Mouse (Mus musculus): Measurements from ENCODE around the gene Accs. TPM values are rescaled to one million over a fixed set of nuclear protein-coding genes. Genes with fewer than 3 reads are reported as not detected.

The Accs gene
- polyA plus RNA-seq, 1 experiment from 2014 or later, result 5.1 TPM

DNA sequence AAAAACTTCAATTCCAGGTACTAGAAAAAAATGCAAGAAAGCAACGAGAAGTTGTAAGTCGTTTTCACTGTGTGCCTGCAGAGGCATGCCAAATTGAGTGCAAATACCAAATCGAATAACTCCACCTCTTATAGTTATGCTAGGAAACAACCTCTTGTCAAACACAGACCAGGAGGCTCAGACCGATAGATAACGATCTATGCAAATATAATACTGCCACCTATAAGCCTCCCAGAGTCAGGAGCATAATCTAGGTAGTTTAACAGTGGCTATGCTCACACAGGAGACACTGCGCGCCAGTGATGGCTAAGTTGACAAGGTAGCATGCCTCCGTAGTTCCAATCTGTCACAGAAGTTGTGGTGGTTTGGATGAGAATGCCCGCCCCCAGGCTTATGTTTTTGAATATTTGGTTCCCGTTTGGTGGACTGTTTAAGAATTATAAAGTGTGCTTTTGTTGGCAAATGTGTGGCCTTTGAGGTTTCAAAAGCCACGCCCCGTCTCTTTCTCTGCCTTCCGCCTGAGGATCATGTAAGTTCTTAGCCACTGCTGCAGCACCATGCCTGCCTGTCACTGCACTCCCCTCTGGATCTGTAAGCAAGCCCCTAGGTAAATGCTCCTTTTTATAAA is 688 bp upstream of the Accs start:
- 53% methylated on average over 13 of the region's 13 CpGs for WGBS
- Histone ChIP-seq H3K27ac (replicated peaks) (no peak overlapping the region), H3K9me3 (no peaks in the 10 kb centered on the region), H3K27me3 (no peaks in the 10 kb centered on the region), H3K4me2 (peak overlapping the region; percentile 59), H3K4me3 (peak overlapping the region; percentile 51), H3K36me3 (0 out of 2 replicates have a peak, but pooled peaks cover 6% of the 10 kb centered on the region), H3K9ac (no peak overlapping the region), H3K4me1 (replicated peaks) (peaks cover 30% of the 10 kb centered on the region)
- ATAC-seq (ENCODE audit: low read depth), result no peak

DNA sequence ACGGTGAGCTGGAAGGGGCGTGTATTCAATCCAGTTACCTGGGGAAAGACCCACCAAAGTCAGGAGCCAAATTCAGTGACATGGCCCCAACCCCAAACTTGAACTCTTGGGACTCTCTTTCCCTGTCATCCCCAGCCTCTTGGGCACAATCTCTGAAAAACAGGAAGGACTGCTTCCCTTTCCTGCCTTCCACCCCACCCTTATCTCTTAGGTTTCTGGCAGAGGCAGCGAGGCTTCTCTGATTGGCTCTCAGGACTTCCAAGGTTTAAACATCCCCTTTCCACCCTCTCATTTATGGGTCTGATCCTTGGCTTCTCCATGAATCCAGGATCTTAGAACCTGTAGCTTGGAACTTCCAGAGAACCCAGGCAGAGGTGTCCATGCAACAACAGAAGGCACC is 8.4 kb downstream of the Accs start:
- no peaks in the 10 kb centered on the region for H3K9me3 ChIP-seq
- peaks cover 85% of the 10 kb centered on the region for H3K36me3 ChIP-seq
- H3K9ac ChIP-seq, result no peak overlapping the region
- H3K4me3 ChIP-seq, result no peak overlapping the region
- no peaks in the 10 kb centered on the region for H3K27me3 ChIP-seq
- no peak for ATAC-seq (ENCODE audit: low read depth)
- no peak overlapping the region for H3K27ac ChIP-seq (replicated peaks)
- H3K4me2 ChIP-seq, result no peak overlapping the region
- peaks cover 7% of the 10 kb centered on the region; the same call in 1 of the 2 replicates for H3K4me1 ChIP-seq (replicated peaks)
- WGBS, result 96% methylated on average over 3 of the region's 3 CpGs

DNA sequence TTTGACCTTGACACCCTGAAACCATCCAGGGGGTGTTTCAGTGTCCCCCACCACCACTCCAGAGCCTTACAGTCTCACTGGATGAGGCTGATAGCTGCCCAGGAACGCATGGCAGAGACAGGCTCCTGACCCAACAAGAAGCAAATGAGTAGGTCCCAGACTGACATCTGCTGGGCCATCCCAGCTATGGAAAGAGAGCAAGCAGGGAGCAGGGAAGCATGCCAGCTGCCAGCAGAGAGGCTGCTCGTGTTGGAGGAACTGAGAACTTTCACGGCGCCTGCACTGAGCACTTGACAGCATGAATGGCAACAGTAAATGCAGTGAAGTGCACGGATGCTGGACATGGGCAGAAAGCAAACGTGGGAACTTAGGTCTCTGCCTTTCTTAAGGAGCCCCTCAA is 9.6 kb downstream of the Accs start:
- H3K27ac ChIP-seq (replicated peaks), result no peak overlapping the region
- no peaks in the 10 kb centered on the region for H3K9me3 ChIP-seq
- H3K9ac ChIP-seq, result no peak overlapping the region
- peaks cover 88% of the 10 kb centered on the region for H3K36me3 ChIP-seq
- 78% methylated on average over 6 of the region's 6 CpGs for WGBS
- H3K27me3 ChIP-seq, result no peaks in the 10 kb centered on the region
- no peak overlapping the region for H3K4me2 ChIP-seq
- ATAC-seq (ENCODE audit: low read depth), result no peak
- H3K4me3 ChIP-seq, result no peak overlapping the region
- H3K4me1 ChIP-seq (replicated peaks), result no peaks in the 10 kb centered on the region

DNA sequence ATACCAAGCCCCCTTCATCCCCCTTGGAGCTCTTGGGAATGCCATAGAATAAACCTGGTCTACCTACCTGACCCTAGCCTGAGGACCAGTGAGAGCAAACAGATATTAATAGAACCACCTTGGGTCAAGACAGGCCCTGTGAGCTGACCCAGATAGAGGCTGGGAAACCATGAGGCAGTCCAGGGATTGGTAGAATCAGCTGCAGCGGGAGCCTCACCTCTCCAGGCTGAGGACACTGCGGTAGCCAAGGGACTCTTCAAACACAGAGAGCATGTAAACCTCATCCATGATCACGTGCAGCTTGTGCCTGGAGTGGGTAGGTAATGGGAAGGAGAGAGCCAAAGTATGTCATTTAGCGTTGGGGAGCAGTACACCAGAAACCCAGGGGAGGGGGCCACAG is 10.8 kb downstream of the Accs start:
- 92% methylated on average over 4 of the region's 4 CpGs for whole genome bisulfite sequencing
- Histone ChIP-seq H3K4me2 (no peak overlapping the region), H3K36me3 (peaks cover 86% of the 10 kb centered on the region), H3K9ac (no peak overlapping the region), H3K27me3 (no peaks in the 10 kb centered on the region), H3K4me3 (no peak overlapping the region), H3K4me1 (replicated peaks) (no peaks in the 10 kb centered on the region), H3K9me3 (no peaks in the 10 kb centered on the region), H3K27ac (replicated peaks) (no peak overlapping the region)
- no peak for ATAC-seq (ENCODE audit: low read depth)

DNA sequence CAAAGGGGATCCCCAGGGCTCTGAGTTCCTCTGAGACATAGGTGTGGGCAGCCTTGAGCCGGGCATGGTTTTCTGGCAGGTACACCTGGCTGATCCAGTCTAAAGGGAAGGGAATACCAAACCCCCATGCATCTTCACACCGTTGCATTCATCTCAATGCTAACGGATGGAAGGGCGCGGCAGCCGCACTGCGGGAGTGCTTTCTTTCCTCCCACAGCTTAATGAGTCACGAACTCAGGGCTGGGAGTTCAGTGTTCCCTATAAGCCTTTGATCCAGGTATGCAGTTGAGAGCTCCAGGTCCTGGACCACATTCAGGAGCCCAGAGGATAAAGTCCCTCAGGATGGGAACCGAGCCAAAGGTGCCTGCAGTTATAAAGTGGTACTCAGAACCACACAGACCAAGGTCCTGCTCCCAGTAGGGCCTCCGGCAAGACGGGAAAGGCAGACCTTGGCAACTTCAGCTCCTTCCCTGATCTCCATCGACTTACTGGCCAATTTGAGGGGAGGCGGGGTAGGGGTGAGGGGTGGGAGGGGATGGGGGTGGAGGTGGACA is 13.4 kb downstream of the Accs start:
- no peaks in the 10 kb centered on the region for H3K4me1 ChIP-seq (replicated peaks)
- ATAC-seq (ENCODE audit: low read depth), result no peak
- no peak overlapping the region for H3K27ac ChIP-seq (replicated peaks)
- H3K27me3 ChIP-seq, result no peaks in the 10 kb centered on the region
- no peaks in the 10 kb centered on the region for H3K9me3 ChIP-seq
- H3K4me3 ChIP-seq, result no peak overlapping the region
- WGBS, result 72% methylated on average over 13 of the region's 13 CpGs
- no peak overlapping the region for H3K4me2 ChIP-seq
- peaks cover 69% of the 10 kb centered on the region for H3K36me3 ChIP-seq
- H3K9ac ChIP-seq, result no peak overlapping the region

DNA sequence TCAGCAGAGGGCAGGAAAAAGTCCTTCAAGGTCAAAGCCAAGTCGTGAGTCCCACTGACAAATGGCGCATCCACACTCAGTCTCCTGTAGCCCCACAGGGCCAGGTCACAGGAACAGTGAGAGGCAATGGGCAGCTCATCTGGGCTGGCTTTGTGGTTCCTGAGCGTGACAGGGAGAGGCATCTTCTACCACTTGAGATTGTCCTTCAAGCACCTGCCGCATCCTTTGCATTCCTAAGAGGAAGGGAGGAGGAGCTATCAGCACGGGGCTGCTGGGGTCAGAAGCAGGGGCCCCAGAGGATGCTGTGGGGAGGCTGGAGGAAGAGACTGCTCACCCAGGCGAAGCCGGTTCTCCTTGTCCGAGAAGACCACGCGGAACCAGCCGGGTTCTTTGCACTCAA is 14.1 kb downstream of the Accs start:
- Histone ChIP-seq H3K36me3 (peaks cover 62% of the 10 kb centered on the region), H3K4me2 (no peak overlapping the region), H3K9ac (no peak overlapping the region), H3K9me3 (no peaks in the 10 kb centered on the region), H3K27ac (replicated peaks) (no peak overlapping the region), H3K4me1 (replicated peaks) (no peaks in the 10 kb centered on the region), H3K27me3 (no peaks in the 10 kb centered on the region), H3K4me3 (no peak overlapping the region)
- WGBS, result 81% methylated on average over 11 of the region's 11 CpGs
- no peak for ATAC-seq (ENCODE audit: low read depth)

DNA sequence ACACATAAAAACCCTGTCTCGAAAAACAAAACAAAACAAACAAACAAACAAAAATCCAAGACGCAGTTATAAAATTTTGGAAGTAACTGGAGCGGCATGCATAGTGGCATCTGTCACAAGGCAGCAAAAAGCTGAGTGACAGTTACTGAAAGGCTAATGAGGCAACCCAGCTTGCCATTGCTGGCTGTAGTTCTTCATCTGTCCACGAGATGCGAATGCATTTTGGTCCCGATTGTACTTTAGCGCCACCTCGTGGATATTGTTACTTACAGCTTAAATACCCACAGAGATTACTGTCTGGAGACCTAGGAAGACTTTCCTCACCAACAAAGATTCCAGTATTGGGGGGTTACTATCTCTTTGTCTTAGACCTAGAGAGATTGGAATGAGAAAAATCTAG is 26.2 kb downstream of the Accs start:
- peaks cover 9% of the 10 kb centered on the region; the same call in 1 of the 2 replicates for H3K36me3 ChIP-seq
- no peak overlapping the region for H3K4me2 ChIP-seq
- H3K27ac ChIP-seq (replicated peaks), result no peak overlapping the region
- H3K9ac ChIP-seq, result no peak overlapping the region
- 19% methylated on average over 8 of the region's 8 CpGs for WGBS
- H3K9me3 ChIP-seq, result no peaks in the 10 kb centered on the region
- H3K27me3 ChIP-seq, result no peaks in the 10 kb centered on the region
- no peak overlapping the region for H3K4me3 ChIP-seq
- H3K4me1 ChIP-seq (replicated peaks), result peaks cover 22% of the 10 kb centered on the region
- peak; percentile 23; the same call in 1 of the 2 replicates for ATAC-seq (ENCODE audit: low read depth)

DNA sequence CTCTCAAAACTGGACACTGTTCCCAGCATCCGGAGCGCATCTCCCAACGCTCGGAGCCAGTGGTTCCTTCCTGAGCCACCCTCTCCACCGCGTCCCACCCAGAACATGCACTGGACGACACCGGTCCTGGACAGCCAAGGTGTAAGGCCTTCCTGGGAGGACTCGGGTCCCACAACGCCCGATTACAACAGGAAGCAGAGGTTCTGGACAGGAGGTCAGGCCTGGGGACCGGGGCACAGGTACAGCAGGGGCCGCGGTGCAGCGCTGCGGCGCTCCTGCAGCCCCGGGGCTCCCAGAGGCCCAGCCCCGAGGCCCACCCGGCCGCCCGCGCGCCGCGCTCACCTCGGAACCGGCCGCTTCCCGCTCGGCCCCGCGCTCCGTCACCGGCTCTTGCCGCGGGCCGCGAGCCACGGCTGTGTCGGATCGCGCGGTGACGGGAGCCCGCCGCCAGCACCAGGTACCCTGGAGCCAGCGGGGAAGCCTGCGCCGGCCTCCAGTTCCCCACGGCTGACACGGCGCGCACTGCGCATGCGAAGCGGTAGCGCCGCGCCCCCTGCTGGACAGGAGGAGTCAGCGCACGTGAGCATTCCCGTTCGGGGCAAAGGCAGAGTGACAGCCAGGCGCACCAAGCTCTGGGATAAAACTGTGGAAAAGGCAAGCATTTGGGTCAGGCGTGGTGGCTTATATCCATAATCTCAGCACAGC is 27.5 kb downstream of the Accs start, which contains the start of gene Ext2:
TSS of gene Ext2 (minus strand) at position 524 of the 705 bp plus-strand sequence.
- peak; percentile 93 for ATAC-seq (ENCODE audit: low read depth)
- Histone ChIP-seq H3K4me2 (peak within 1 kb of the TSS; percentile 79), H3K27me3 (no peaks in the 10 kb centered on the region), H3K9ac (peak within 1 kb of the TSS; percentile 98), H3K9me3 (no peaks in the 10 kb centered on the region), H3K36me3 (peaks cover 9% of the 10 kb centered on the region; the same call in 1 of the 2 replicates), H3K27ac (replicated peaks) (peak within 1 kb of the TSS; percentile 65), H3K4me1 (replicated peaks) (peaks cover 22% of the 10 kb centered on the region), H3K4me3 (peak within 1 kb of the TSS; percentile 94)
- 3% methylated on average over 66 of the region's 66 CpGs for WGBS

DNA sequence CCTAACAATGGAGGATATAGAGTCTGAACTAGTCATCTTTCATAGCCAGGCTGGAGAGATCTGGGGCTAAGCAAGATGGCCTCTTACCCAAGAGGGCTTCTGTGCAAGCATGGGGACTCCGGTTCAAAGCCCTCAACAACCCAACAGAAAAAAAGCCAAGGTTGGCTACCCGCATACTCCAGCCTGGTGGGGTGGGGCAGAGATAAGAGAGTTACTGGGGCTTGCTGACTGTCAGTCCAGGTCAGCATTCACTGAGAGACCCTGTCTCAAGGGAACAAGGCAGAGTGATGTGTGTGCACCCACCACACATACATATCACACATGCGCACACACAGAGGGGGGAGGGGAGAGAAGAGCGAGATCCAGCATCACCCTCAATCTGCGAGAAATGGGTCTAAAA is 32.0 kb downstream of the Accs start:
- no peaks in the 10 kb centered on the region for H3K9me3 ChIP-seq
- 98% methylated on average over 5 of the region's 5 CpGs for WGBS
- H3K27me3 ChIP-seq, result no peaks in the 10 kb centered on the region

DNA sequence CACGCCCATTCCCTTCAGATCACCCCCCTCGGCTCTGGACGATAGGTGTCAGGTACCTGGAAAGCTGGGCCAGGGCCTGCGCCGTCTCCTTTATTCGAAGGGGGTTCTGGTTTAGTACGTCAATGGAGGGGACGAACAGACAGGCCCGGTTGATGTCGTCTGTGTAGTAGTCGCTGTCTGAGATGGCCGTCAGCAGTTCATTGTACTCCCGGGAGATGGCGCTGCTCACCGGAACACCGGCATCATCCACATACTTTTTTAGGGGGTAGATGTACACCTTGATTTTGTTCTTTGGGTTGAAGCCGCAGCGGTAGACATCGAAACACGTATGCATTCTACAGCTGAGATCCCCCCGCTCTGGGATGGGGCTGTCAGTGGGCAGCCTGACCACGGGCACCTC is 36.4 kb downstream of the Accs start:
- Histone ChIP-seq H3K36me3 (peaks cover 48% of the 10 kb centered on the region), H3K9ac (no peak overlapping the region), H3K27me3 (no peaks in the 10 kb centered on the region), H3K4me1 (replicated peaks) (peaks cover 3% of the 10 kb centered on the region; the same call in 1 of the 2 replicates), H3K27ac (replicated peaks) (no peak overlapping the region), H3K9me3 (no peaks in the 10 kb centered on the region), H3K4me3 (no peak overlapping the region), H3K4me2 (no peak overlapping the region)
- 92% methylated on average over 22 of the region's 22 CpGs for WGBS
- no peak for ATAC-seq (ENCODE audit: low read depth)

More for the DNA sequence above, 32.0 kb downstream of the Accs start:
- Histone ChIP-seq H3K4me2 (no peak overlapping the region), H3K9ac (no peak overlapping the region), H3K4me3 (no peak overlapping the region), H3K36me3 (peaks cover 18% of the 10 kb centered on the region), H3K27ac (replicated peaks) (no peak overlapping the region), H3K4me1 (replicated peaks) (peaks cover 24% of the 10 kb centered on the region)
- ATAC-seq (ENCODE audit: low read depth), result no peak

DNA sequence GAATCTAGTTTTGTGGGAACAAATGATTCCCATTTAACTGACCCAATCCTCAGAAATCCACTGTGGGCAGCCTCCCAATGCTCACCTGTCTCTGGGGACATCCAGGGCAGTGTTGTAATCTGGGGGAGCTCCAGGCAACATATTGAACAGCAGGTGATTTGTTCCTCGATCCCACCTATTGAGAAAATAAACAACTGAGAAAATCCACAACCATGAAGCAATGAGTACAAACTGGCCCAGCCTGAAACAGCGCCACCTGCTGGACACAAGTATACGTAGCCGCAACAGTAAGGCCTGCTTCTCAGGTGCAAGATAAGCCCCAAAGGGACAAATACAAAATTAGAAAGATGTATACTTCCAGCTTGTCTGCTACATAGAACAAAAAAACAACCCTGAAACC is 37.9 kb downstream of the Accs start:
- ATAC-seq (ENCODE audit: low read depth), result no peak
- Histone ChIP-seq H3K27me3 (no peaks in the 10 kb centered on the region), H3K9ac (no peak overlapping the region), H3K4me2 (no peak overlapping the region), H3K4me1 (replicated peaks) (peaks cover under 1% of the 10 kb centered on the region; the same call in 1 of the 2 replicates), H3K9me3 (no peaks in the 10 kb centered on the region), H3K27ac (replicated peaks) (no peak overlapping the region), H3K4me3 (no peak overlapping the region), H3K36me3 (peaks cover 61% of the 10 kb centered on the region)
- 36% methylated on average over 4 of the region's 4 CpGs for WGBS

DNA sequence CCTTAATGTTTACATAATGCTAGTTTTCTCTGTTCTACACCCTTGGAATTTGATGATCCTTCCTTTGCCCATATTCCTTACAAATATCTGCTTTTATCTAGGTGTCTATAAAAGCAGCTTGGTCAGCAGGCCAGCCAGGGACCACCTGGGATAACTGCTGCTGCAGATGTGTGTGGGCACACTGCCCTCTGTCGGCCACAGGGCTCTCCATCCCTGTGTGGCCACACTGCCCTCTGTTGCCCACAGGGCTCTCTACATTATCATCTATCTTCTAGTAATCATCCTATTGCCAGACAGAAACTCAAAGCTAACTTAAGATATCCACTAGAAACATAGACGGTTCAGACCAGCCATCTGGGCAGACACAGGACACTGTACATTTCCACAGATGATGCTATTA is 39.8 kb downstream of the Accs start:
- Histone ChIP-seq H3K4me3 (no peak overlapping the region), H3K36me3 (peaks cover 80% of the 10 kb centered on the region), H3K9me3 (no peaks in the 10 kb centered on the region), H3K27me3 (no peaks in the 10 kb centered on the region), H3K4me2 (no peak overlapping the region), H3K4me1 (replicated peaks) (no peaks in the 10 kb centered on the region), H3K9ac (no peak overlapping the region), H3K27ac (replicated peaks) (no peak overlapping the region)
- no peak; the same call in 1 of the 2 replicates for ATAC-seq (ENCODE audit: low read depth)
- 13% methylated on average over 2 of the region's 2 CpGs for WGBS
